Mouse (Mus musculus) erythroblast, embryonic 14.5 days (primary cell): ENCODE measurements around the gene Ctbp1. TPM values are rescaled to one million over a fixed set of nuclear protein-coding genes. Genes with fewer than 3 reads are reported as not detected.

Source experiments
- H3K27me3 ChIP-seq: 2 replicates; pipeline ENCODE4 v1.6.1; 2012; ENCODE audit warnings: inconsistent platforms; ENCODE audit not compliant: control insufficient read depth
- H3K36me3 ChIP-seq: 2 replicates; pipeline ENCODE4 v1.6.1; 2012; ENCODE audit warnings: mild to moderate bottlenecking, inconsistent platforms; ENCODE audit not compliant: control insufficient read depth
- H3K4me1 ChIP-seq: 2 replicates; pipeline ENCODE4 v1.6.1; 2012; ENCODE audit warnings: inconsistent platforms; ENCODE audit not compliant: control insufficient read depth
- H3K4me3 ChIP-seq: replicated peaks from 2 replicates; pipeline ENCODE3; 2012; ENCODE audit warnings: moderate library complexity, mild to moderate bottlenecking, inconsistent platforms
- H3K9me3 ChIP-seq: 2 replicates; pipeline ENCODE4 v1.6.1; 2012; ENCODE audit warnings: low read length, inconsistent platforms, mixed read lengths; ENCODE audit not compliant: control insufficient read depth
- GATA1 ChIP-seq: IDR thresholded peaks from 2 replicates; pipeline ENCODE4 v1.6.1; 2012; ENCODE audit warnings: low read length, inconsistent platforms, mixed read lengths
- TAL1 ChIP-seq: IDR thresholded peaks from 3 replicates; pipeline ENCODE4 v1.6.1; 2012; ENCODE audit warnings: low read length, inconsistent platforms, mixed read lengths
- polyA plus RNA-seq: library from polyadenylated mRNA; stranded (reverse); fragments of >175 nt; gene quantifications from 2 replicates; pipeline ENCODE4 v1.2.3, GENCODE M21; 2012

The Ctbp1 gene
- polyA plus RNA-seq, 1 experiment, result 68.6 TPM

DNA sequence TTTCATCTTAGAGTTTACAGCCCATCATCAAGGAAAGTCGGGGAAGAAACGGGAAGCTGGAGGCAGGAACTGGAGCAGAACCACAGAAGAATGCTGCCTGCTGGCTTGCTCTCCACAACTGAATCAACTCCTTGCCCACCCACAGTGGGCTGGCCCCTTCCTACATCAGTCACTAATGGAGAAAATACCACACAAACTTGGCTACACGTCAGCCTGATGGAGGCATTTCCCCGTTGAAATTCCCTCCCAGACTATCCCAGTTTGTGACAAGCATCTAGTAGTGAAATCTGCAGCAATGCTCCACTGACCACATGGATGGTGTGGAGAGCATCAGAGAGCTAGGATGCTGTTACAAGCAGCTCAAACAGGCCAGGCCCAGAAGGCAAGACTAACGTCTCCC lies 42.0 kb downstream of the Ctbp1 start:
- Histone ChIP-seq H3K9me3 (no peaks in the 10 kb centered on the region), H3K4me1 (peaks cover 3% of the 10 kb centered on the region), H3K27me3 (peaks cover 19% of the 10 kb centered on the region), H3K4me3 (no peak overlapping the region), H3K36me3 (no peaks in the 10 kb centered on the region)
- no peak for TF ChIP-seq TAL1
- TF ChIP-seq GATA1, result no peak

DNA sequence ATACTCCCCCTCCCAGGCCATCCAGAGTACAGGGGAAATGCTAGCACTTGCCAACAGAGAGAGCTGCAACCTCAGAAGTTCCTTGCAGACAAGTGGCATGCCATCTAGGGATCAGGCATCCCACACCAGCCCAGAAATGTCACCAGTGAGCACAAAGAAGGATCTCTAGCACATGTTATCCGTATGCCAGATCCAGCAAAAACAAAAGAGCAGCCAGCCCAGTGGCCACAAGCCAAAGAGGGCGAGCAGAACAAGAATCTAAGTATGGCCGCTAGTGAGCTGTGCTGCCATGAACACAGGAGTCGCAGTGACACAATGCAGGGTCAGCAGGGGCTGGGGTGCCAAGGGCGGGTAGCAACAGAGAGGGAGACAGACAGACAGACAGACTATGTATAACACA lies 44.5 kb downstream of the Ctbp1 start:
- Histone ChIP-seq H3K4me3 (no peak overlapping the region), H3K4me1 (peaks cover under 1% of the 10 kb centered on the region), H3K27me3 (peaks cover 19% of the 10 kb centered on the region), H3K9me3 (no peaks in the 10 kb centered on the region), H3K36me3 (no peaks in the 10 kb centered on the region)
- TF ChIP-seq TAL1 (no peak), GATA1 (no peak)

- Histone ChIP-seq H3K36me3 (no peaks in the 10 kb centered on the region), H3K4me3 (no peak overlapping the region), H3K9me3 (no peaks in the 10 kb centered on the region), H3K27me3 (peaks cover 14% of the 10 kb centered on the region), H3K4me1 (peaks cover 17% of the 10 kb centered on the region)
- TF ChIP-seq GATA1 (no peak), TAL1 (no peak)
Measured at GRCm38 (mm10) chr5:33228428-33228827, 46.4 kb downstream of the Ctbp1 start.

GRCm38 (mm10) chr5:33225673-33226072 lies 49.1 kb downstream of the Ctbp1 start:
- peaks cover 3% of the 10 kb centered on the region for H3K27me3 ChIP-seq
- H3K4me3 ChIP-seq, result no peak overlapping the region
- no peak for TF ChIP-seq GATA1
- TF ChIP-seq TAL1, result no peak
- H3K36me3 ChIP-seq, result no peaks in the 10 kb centered on the region
- peaks cover 21% of the 10 kb centered on the region for H3K4me1 ChIP-seq
- no peaks in the 10 kb centered on the region for H3K9me3 ChIP-seq

- Histone ChIP-seq H3K4me3 (no peak overlapping the region), H3K9me3 (no peaks in the 10 kb centered on the region), H3K36me3 (no peaks in the 10 kb centered on the region), H3K4me1 (peaks cover 33% of the 10 kb centered on the region), H3K27me3 (peaks cover 2% of the 10 kb centered on the region)
- TF ChIP-seq GATA1 (no peak), TAL1 (no peak)
Measured at GRCm38 (mm10) chr5:33224491-33224890, 50.3 kb downstream of the Ctbp1 start.

- Histone ChIP-seq H3K27me3 (no peaks in the 10 kb centered on the region; the same call in 1 of the 2 replicates), H3K4me1 (peaks cover 47% of the 10 kb centered on the region), H3K36me3 (no peaks in the 10 kb centered on the region), H3K9me3 (no peaks in the 10 kb centered on the region), H3K4me3 (no peak overlapping the region)
- TF ChIP-seq GATA1, result no peak; the same call in 1 of the 2 replicates
- TF ChIP-seq TAL1, result no peak
Measured at GRCm38 (mm10) chr5:33222841-33223744, 51.7 kb downstream of the Ctbp1 start.

GRCm38 (mm10) chr5:33222389-33222788 lies 52.4 kb downstream of the Ctbp1 start:
- Histone ChIP-seq H3K4me1 (peaks cover 54% of the 10 kb centered on the region), H3K4me3 (no peak overlapping the region), H3K36me3 (no peaks in the 10 kb centered on the region), H3K27me3 (no peaks in the 10 kb centered on the region), H3K9me3 (no peaks in the 10 kb centered on the region)
- no peak for TF ChIP-seq GATA1
- TF ChIP-seq TAL1, result no peak

GRCm38 (mm10) chr5:33220350-33221044 lies 54.3 kb downstream of the Ctbp1 start:
- Histone ChIP-seq H3K4me3 (no peak overlapping the region), H3K27me3 (no peaks in the 10 kb centered on the region), H3K9me3 (no peaks in the 10 kb centered on the region), H3K36me3 (no peaks in the 10 kb centered on the region; the same call in 1 of the 2 replicates), H3K4me1 (peaks cover 67% of the 10 kb centered on the region)
- TF ChIP-seq TAL1 (no peak), GATA1 (no peak)

DNA sequence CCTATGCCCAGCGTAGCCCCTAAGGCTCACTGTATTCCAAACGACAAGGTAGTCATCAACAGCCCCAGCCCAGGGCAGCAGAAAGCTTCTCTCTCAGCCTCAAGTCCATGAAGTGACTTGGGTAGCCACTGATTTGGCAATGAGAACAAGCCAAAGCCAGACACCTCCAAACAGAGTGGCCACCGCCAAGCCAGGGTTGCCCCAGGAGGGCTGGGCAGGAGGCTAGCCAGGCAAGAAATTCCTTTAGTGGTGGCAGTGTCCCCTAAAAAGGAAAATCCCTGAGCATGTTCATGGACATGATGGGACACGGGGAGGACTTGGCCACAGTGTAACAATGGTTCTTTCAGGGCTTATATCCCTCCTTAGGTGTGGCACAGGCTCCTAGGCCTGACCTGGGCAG lies 55.0 kb downstream of the Ctbp1 start:
- no peaks in the 10 kb centered on the region for H3K27me3 ChIP-seq
- H3K36me3 ChIP-seq, result no peaks in the 10 kb centered on the region; the same call in 1 of the 2 replicates
- H3K4me1 ChIP-seq, result peaks cover 61% of the 10 kb centered on the region

More for the DNA sequence above, 55.0 kb downstream of the Ctbp1 start:
- no peak for TF ChIP-seq GATA1
- no peak for TF ChIP-seq TAL1
- Histone ChIP-seq H3K9me3 (no peaks in the 10 kb centered on the region), H3K4me3 (no peak overlapping the region)
